Mouse (Mus musculus): Measurements from ENCODE around the gene Elovl6. TPM values are rescaled to one million over a fixed set of nuclear protein-coding genes. Genes with fewer than 3 reads are reported as not detected.
A peak's percentile ranks its signal among the peaks of the same experiment; 100 is the strongest.

Gene Elovl6
- polyA plus RNA-seq, 1 experiment from 2014 or later: 33.4 TPM

DNA sequence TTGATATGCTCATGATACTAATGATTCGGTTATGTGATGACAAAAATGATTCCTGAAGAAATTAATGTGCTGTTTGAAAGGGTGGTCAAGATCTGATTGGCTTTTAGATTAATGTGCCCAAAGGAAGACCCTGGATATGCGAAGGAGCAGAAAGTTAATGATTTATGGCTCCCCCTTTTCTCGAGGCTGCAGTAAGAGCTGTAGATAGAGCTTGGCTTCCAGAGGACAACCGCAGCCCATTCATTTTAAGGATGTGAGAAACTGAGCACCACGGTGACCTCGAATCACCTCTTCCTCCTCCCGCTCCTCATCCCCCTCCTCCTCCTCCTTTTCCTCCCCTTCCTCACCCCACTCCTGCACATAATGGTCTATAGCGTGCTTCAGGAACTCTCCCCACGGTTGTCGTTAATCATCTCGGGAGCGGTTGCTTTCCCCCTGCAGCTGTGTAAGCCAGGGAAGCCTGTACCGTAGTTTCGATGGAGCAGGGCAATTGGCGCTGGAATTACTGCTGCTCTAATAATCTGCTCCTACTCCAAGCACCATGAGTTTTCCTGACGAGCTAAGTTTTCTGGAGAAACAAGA, 87.1 kb downstream of the Elovl6 start:
- H3K4me2 ChIP-seq (replicated peaks): 0 out of 2 replicates have a peak overlapping the region, but pooled peaks have one; percentile 5
- H3K9me3 ChIP-seq: no peaks in the 10 kb centered on the region
- 41% methylated on average over 16 of the region's 16 CpGs for WGBS
- H3K9ac ChIP-seq: no peak overlapping the region
- peaks cover 5% of the 10 kb centered on the region; the same call in 1 of the 2 replicates for H3K4me1 ChIP-seq
- H3K4me3 ChIP-seq: no peak overlapping the region
- no peaks in the 10 kb centered on the region for H3K36me3 ChIP-seq
- peak; percentile 70; the same call in 1 of the 2 replicates for ATAC-seq (ENCODE audit: low FRiP score, low read depth)
- no peak overlapping the region for H3K27ac ChIP-seq
- no peaks in the 10 kb centered on the region for H3K27me3 ChIP-seq (replicated peaks)

DNA sequence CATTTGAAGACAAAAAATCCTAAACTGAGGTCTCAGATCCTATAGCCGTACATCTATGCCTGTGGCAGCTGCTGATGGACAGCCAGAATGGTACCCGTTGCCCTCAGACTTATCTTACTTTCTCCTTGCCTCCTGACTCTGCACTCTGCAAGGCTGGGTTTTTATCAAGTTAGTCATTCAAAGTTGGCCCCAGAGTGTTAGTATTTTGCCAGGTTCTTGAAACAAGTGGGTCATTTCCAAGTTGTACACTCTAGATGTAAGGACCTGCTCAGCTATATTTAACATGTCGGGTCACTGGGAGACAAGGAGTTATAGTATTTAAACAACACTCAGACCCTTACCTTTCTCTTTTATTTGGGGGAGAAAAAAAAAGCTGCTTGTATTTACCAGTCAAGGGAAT, 88.6 kb downstream of the Elovl6 start:
- H3K9me3 ChIP-seq: no peaks in the 10 kb centered on the region
- WGBS: 95% methylated on average over 3 of the region's 3 CpGs
- no peak overlapping the region for H3K27ac ChIP-seq
- no peak overlapping the region for H3K4me2 ChIP-seq (replicated peaks)
- H3K27me3 ChIP-seq (replicated peaks): no peaks in the 10 kb centered on the region
- H3K9ac ChIP-seq: no peak overlapping the region
- no peak overlapping the region for H3K4me3 ChIP-seq
- no peak for ATAC-seq (ENCODE audit: low FRiP score, low read depth)
- H3K36me3 ChIP-seq: no peaks in the 10 kb centered on the region
- peaks cover 5% of the 10 kb centered on the region; the same call in 1 of the 2 replicates for H3K4me1 ChIP-seq

DNA sequence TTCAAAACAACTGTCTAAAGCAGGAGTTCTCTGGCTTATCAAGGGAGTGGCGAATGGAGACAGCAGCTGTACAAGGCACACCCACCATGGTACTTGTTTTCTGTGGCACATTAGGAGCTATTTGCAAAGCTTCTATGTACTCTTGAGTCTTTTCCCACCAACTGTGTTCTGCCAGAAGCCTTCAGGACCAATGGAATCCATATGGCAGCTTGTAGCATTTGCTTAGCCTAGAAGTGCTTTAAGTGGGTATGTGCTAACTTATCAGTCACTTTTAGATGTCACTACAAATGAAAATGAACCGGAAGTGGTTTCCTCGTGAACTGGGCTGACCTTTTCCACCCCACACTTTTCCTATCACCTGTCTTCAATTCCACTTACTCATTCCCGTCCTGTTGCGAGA, 89.1 kb downstream of the Elovl6 start:
- Histone ChIP-seq H3K36me3 (no peaks in the 10 kb centered on the region), H3K4me2 (replicated peaks) (no peak overlapping the region), H3K27me3 (replicated peaks) (no peaks in the 10 kb centered on the region), H3K4me3 (no peak overlapping the region), H3K9ac (no peak overlapping the region), H3K4me1 (peaks cover 5% of the 10 kb centered on the region; the same call in 1 of the 2 replicates), H3K9me3 (no peaks in the 10 kb centered on the region), H3K27ac (no peak overlapping the region)
- no peak for ATAC-seq (ENCODE audit: low FRiP score, low read depth)
- 81% methylated on average over 5 of the region's 5 CpGs for WGBS

DNA sequence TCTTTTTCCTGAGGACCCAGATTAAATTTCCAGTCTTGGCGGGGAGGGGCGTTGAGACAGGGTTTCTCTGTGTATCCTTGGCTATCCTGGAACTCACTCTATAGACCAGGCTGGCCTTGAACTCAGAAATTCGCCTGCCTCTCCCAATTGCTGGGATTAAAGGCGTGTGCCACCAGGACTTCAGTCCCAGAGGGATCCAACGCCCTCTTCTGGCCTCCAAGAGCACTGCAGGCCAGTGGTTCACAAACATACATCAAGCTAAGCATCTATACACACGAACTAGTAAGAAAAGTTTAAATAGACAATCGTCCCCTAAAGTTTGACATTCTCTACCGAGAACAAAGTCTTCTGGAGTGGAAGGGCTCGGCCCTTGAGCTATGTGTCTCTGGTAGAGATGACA, 90.0 kb downstream of the Elovl6 start:
- H3K27me3 ChIP-seq (replicated peaks): no peaks in the 10 kb centered on the region
- H3K9ac ChIP-seq: no peak overlapping the region
- no peak overlapping the region for H3K4me3 ChIP-seq
- no peaks in the 10 kb centered on the region for H3K36me3 ChIP-seq
- WGBS: 77% methylated on average over 9 of the region's 9 CpGs
- H3K9me3 ChIP-seq: no peaks in the 10 kb centered on the region
- no peak overlapping the region for H3K4me2 ChIP-seq (replicated peaks)
- peaks cover 5% of the 10 kb centered on the region; the same call in 1 of the 2 replicates for H3K4me1 ChIP-seq
- ATAC-seq (ENCODE audit: low FRiP score, low read depth): no peak
- no peak overlapping the region for H3K27ac ChIP-seq

DNA sequence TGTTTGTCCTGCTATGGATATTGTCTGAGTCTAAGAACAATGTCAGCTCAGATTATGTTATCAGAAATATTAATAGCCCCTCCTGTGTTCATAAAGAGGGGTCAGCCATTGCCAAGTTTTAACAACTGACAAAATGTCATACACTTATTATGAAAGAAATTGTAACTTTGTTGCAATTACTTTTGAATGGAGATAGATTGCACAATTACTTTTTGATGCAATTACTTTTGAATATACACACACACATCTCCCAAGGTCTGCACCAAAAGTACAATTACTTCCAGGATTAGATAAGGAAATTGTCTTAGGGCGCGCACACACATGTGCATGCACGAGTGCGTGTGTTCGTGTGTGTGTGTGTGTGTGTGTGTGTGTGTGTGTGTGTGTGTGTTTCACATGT, 90.5 kb downstream of the Elovl6 start:
- Histone ChIP-seq H3K27ac (no peak overlapping the region), H3K4me3 (no peak overlapping the region), H3K27me3 (replicated peaks) (no peaks in the 10 kb centered on the region), H3K4me1 (peaks cover 5% of the 10 kb centered on the region; the same call in 1 of the 2 replicates), H3K36me3 (no peaks in the 10 kb centered on the region), H3K4me2 (replicated peaks) (no peak overlapping the region), H3K9ac (no peak overlapping the region), H3K9me3 (no peaks in the 10 kb centered on the region)
- WGBS: 93% methylated on average over 5 of the region's 5 CpGs
- ATAC-seq (ENCODE audit: low FRiP score, low read depth): no peak

DNA sequence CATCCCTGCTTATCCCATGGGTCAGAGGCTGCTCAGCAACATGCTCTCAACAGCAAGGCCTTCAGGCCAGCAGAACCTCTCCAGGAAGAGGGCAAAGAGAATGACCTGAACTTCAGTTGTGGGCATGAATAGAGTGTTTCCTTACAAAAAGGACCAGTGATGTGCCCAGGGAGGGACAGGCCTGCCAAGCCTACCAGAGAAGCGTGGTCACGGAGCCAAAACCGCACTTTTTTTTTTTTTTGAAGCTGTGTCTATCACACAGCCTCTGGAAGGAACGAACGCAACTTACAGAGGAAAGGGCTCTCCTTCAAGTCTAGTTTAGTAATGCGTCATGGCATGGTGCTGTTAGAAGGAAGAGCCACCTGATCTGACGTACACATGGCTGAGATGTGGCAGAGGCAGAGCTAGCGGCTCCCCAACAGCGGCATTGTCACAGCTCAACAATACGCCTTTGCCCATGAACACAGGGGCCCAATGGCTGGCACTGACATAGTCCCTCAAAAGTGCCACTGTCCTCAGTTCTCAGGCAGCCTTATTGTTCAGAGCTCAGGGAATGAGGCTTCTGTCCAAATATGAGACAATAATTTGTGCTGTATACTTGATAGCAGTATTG, 92.1 kb downstream of the Elovl6 start:
- H3K27me3 ChIP-seq (replicated peaks): no peaks in the 10 kb centered on the region
- H3K4me2 ChIP-seq (replicated peaks): no peak overlapping the region
- H3K4me1 ChIP-seq: peaks cover 3% of the 10 kb centered on the region; the same call in 1 of the 2 replicates
- ATAC-seq (ENCODE audit: low FRiP score, low read depth): no peak
- H3K36me3 ChIP-seq: no peaks in the 10 kb centered on the region
- WGBS: 97% methylated on average over 10 of the region's 10 CpGs
- no peak overlapping the region for H3K9ac ChIP-seq
- no peak overlapping the region for H3K27ac ChIP-seq
- no peak overlapping the region for H3K4me3 ChIP-seq
- H3K9me3 ChIP-seq: no peaks in the 10 kb centered on the region

DNA sequence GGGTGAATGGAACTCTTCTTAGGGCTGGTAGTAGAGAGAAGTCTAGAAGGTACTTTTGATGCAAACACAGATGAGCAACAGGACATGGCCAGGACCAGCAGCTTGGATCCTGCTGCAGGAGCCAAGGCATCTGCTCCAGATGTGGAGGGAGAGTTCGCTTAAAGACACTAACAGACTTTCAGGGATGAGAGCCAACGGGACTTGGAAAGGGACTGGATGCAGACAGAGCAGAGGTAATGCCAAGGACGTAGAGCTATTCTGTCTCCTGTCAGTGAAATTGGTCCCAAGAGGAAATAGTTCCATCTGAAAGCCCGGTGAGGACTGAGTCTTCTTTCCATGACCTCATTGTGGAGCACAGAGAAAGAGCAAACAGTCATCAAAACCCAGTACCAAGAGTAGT, 95.1 kb downstream of the Elovl6 start:
- Histone ChIP-seq H3K27me3 (replicated peaks) (no peaks in the 10 kb centered on the region), H3K9ac (no peak overlapping the region), H3K36me3 (peaks cover 9% of the 10 kb centered on the region; the same call in 1 of the 2 replicates), H3K4me1 (no peaks in the 10 kb centered on the region), H3K4me3 (no peak overlapping the region), H3K4me2 (replicated peaks) (no peak overlapping the region), H3K27ac (no peak overlapping the region), H3K9me3 (no peaks in the 10 kb centered on the region)
- 89% methylated on average over 4 of the region's 4 CpGs for WGBS
- ATAC-seq (ENCODE audit: low FRiP score, low read depth): no peak

DNA sequence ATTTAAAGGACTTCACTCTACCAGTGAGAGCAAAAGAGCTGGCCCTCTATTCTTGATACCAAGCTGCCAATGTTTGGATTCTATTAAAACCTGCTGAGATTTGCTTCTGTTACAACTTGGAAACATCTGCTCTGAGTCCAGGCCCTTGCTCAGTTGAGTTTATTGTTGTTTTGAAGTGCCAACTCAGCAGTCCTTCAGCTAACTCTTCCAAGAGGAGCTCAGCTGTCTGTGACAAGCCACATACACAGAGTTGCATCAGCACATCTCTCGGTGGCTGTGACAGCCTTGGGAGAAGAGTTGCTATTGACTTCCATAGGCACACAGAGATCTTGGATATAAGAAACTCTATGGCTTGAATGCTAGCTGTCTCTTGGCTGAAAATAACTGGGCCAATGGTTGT, 98.9 kb downstream of the Elovl6 start:
- no peaks in the 10 kb centered on the region for H3K4me1 ChIP-seq
- no peak overlapping the region for H3K4me3 ChIP-seq
- H3K4me2 ChIP-seq (replicated peaks): no peak overlapping the region
- H3K27ac ChIP-seq: no peak overlapping the region
- no peak overlapping the region for H3K9ac ChIP-seq
- H3K27me3 ChIP-seq (replicated peaks): no peaks in the 10 kb centered on the region
- ATAC-seq (ENCODE audit: low FRiP score, low read depth): no peak
- WGBS: 82% methylated on average over 1 of the region's 1 CpGs
- H3K9me3 ChIP-seq: no peaks in the 10 kb centered on the region
- H3K36me3 ChIP-seq: peaks cover 19% of the 10 kb centered on the region; the same call in 1 of the 2 replicates

DNA sequence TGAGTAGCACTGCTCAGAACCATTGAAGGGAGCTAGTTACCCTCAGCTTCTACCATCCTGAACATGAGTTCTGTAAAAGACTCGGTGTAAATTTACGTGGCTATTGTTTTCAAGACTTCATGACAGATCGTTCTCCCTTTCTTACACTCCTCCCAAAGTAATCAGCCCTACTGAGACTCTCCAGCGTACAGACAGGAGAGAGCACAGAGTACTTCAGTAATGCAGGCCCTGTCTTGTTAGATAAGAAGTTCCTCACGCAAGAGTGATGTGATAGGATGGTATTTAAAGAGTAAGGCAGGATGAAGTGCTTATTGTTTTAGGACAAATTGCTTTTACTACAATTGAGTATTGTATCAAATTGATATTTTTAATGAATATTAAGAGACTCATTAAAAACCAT, 99.7 kb downstream of the Elovl6 start:
- no peaks in the 10 kb centered on the region for H3K27me3 ChIP-seq (replicated peaks)
- ATAC-seq (ENCODE audit: low FRiP score, low read depth): no peak
- no peak overlapping the region for H3K4me3 ChIP-seq
- no peak overlapping the region for H3K4me2 ChIP-seq (replicated peaks)
- H3K27ac ChIP-seq: no peak overlapping the region
- WGBS: 92% methylated on average over 5 of the region's 5 CpGs
- peaks cover 19% of the 10 kb centered on the region; the same call in 1 of the 2 replicates for H3K36me3 ChIP-seq
- no peaks in the 10 kb centered on the region for H3K9me3 ChIP-seq
- H3K9ac ChIP-seq: no peak overlapping the region
- H3K4me1 ChIP-seq: no peaks in the 10 kb centered on the region

DNA sequence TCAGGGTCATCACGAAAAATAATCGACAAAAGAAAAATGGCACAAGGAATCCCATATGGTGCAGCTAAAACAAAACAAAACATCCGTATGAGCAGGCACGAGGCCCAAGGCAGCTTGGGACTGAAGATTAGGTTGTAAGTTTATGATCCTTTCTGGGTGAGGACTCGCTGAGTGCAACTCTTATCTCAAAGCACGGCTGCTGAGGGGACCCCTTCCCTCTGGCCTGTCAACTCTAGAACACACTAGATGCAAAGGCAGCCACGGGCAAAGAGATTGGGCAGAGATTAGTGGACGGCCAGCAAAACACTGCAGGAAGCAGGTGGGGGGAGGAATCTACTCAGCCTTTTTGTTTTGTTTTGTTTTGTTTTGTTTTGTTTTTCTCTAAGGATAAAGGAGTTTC, 101.4 kb downstream of the Elovl6 start:
- no peak overlapping the region for H3K9ac ChIP-seq
- no peaks in the 10 kb centered on the region for H3K9me3 ChIP-seq
- H3K4me1 ChIP-seq: no peaks in the 10 kb centered on the region
- H3K36me3 ChIP-seq: peaks cover 19% of the 10 kb centered on the region; the same call in 1 of the 2 replicates
- no peaks in the 10 kb centered on the region for H3K27me3 ChIP-seq (replicated peaks)
- H3K4me2 ChIP-seq (replicated peaks): no peak overlapping the region
- ATAC-seq (ENCODE audit: low FRiP score, low read depth): no peak
- H3K27ac ChIP-seq: no peak overlapping the region
- H3K4me3 ChIP-seq: no peak overlapping the region
- 86% methylated on average over 8 of the region's 8 CpGs for WGBS

DNA sequence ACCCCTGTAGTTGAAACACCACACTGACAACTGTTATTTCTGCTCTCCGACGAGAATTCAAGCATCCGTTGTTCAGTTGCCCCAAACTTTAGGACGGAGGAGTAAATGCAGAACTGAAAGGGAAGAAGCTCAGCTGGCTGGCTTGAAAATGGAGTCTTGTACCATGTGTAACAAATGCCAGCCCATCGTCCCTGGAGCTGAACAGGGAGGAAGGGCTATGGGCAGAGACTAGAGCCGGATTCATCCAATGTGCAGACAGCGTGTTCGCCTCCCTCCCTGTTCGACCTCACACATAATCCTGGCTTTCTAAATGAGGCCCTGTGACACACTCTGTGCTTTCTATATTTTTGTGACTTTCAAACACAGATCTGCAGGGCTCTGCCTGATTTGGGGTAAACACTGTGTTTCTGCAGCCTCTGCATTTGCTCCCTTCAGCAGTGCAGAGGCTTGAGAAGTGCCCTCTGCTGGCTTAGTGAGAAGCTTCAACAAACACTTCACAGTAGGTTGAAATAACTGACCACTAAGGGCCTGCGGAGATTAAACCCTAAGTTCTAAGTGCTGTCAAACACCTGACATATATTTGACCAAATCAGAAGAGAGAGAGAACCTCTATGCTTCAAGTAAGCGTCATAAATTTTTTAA, 102.2 kb downstream of the Elovl6 start:
- Histone ChIP-seq H3K9me3 (no peaks in the 10 kb centered on the region), H3K4me3 (no peak overlapping the region), H3K9ac (no peak overlapping the region), H3K4me2 (replicated peaks) (no peak overlapping the region), H3K27ac (no peak overlapping the region), H3K27me3 (replicated peaks) (no peaks in the 10 kb centered on the region), H3K36me3 (peaks cover 18% of the 10 kb centered on the region; the same call in 1 of the 2 replicates), H3K4me1 (no peaks in the 10 kb centered on the region)
- ATAC-seq (ENCODE audit: low FRiP score, low read depth): no peak
- WGBS: 88% methylated on average over 11 of the region's 11 CpGs

DNA sequence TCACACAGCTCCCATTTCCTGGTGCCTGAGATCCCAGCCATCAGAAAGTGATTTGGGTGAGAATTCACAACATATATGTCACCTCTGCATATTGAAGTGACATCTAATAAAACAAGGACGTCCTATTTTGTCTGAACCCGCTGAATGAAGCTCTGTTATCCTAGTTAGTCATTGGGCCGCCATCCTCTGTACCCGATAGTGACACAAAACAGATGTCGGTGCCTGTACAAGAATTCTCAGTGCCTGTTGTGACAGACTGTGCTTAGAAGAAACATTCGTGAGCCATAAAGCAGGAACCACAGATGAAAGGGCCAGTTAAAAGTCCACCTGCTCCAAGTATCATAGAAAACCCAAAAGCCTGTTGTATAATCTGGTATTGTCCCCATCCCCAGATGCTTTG, 105.3 kb downstream of the Elovl6 start:
- H3K27me3 ChIP-seq (replicated peaks): no peaks in the 10 kb centered on the region
- H3K4me3 ChIP-seq: no peak overlapping the region
- WGBS: 91% methylated on average over 6 of the region's 6 CpGs
- H3K4me1 ChIP-seq: peaks cover 5% of the 10 kb centered on the region; the same call in 1 of the 2 replicates
- H3K9ac ChIP-seq: no peak overlapping the region
- peaks cover 9% of the 10 kb centered on the region; the same call in 1 of the 2 replicates for H3K36me3 ChIP-seq
- no peak overlapping the region for H3K27ac ChIP-seq
- ATAC-seq (ENCODE audit: low FRiP score, low read depth): no peak
- H3K9me3 ChIP-seq: no peaks in the 10 kb centered on the region
- no peak overlapping the region for H3K4me2 ChIP-seq (replicated peaks)

All from neural tube, embryonic 12.5 days (tissue).